Mouse (Mus musculus): Measurements from ENCODE around the gene H2al1i. TPM values are rescaled to one million over a fixed set of nuclear protein-coding genes. Genes with fewer than 3 reads are reported as not detected.
A peak's percentile ranks its signal among the peaks of the same experiment; 100 is the strongest.
"Not testable (repeated sequence)": the region's sequence is repeated elsewhere in the genome, so short reads cannot be mapped to it uniquely, and the experiment has no call there.

Gene H2al1i
- polyA plus RNA-seq, 1 experiment from 2014 or later = not detected

DNA sequence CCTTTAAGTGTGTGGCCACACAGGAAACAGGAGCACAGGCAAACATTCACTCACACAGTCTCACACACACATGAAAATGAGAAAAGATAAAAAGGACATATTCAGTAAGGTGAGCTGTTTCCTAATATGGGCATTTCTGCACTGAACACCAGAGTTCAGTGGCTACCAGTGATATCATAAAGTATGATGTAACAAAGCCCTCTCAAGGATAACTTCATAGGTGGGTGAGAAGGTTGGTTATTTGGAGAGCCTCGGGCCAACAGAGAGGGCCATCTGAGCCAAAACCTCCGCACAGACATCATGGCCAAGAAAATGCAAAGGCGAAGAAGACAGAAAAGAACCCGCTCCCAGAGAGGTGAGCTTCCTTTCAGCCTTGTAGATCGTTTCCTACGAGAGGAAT, 3.3 kb upstream of the H2al1i start, which contains the start of gene H2al1h:
Gene H2al1h (plus strand): TSS at position 301 of the 400 bp plus-strand sequence.
- not testable (repeated sequence) for H3K36me3 ChIP-seq

GRCm38 (mm10) chrX:11327522-11327921, 3.1 kb downstream of the H2al1i start, which contains the start of gene H2al1j:
H2al1j (plus strand) TSS chrX:11327822.
- not testable (repeated sequence) for H3K4me3 ChIP-seq (replicated peaks); H3K27me3 ChIP-seq; H3K4me1 ChIP-seq (replicated peaks); H3K36me3 ChIP-seq; ATAC-seq; H3K9ac ChIP-seq (replicated peaks); H3K27ac ChIP-seq; H3K9me3 ChIP-seq; H3K4me2 ChIP-seq (replicated peaks)
- 86% methylated on average over 2 of the region's 2 CpGs for WGBS

More for the DNA sequence above, 3.3 kb upstream of the H2al1i start, which contains the start of gene H2al1h:
- not testable (repeated sequence) for ATAC-seq; H3K27ac ChIP-seq; H3K4me1 ChIP-seq (replicated peaks); H3K4me2 ChIP-seq (replicated peaks); H3K9me3 ChIP-seq; H3K4me3 ChIP-seq (replicated peaks); H3K27me3 ChIP-seq; H3K9ac ChIP-seq (replicated peaks)
- no CpG with 5 or more reads among the region's 6 CpGs for WGBS

GRCm38 (mm10) chrX:11345762-11346161, 21.3 kb downstream of the H2al1i start:
- H3K27me3 ChIP-seq = 0 out of 2 replicates have a peak, but pooled peaks cover 3% of the 10 kb centered on the region
- no peak overlapping the region for H3K27ac ChIP-seq
- no peaks in the 10 kb centered on the region for H3K9me3 ChIP-seq
- H3K4me2 ChIP-seq (replicated peaks) = no peak overlapping the region
- ATAC-seq = no peak
- H3K4me1 ChIP-seq (replicated peaks) = no peaks in the 10 kb centered on the region
- WGBS = 65% methylated on average over 9 of the region's 9 CpGs
- no peak overlapping the region for H3K4me3 ChIP-seq (replicated peaks)
- H3K36me3 ChIP-seq = no peaks in the 10 kb centered on the region
- no peak overlapping the region for H3K9ac ChIP-seq (replicated peaks)

DNA sequence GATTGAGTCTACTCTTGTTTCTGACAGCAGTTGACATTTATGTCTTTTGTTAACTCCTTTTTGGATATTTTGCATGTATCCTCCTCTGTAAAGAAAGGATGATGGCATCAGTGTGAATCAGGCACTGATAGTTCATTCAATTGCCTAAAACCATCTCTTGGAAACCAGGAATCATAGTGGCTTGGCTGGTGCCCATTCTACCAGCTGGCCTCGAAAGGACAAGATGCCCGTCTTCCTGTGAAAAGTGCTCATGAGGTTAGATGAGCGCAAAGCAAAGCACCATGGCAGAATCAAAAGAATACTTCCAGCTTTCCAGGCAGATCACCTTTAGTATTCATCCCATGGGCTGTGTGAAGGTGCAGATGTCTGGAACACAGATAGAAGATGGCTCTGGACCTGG, 22.3 kb downstream of the H2al1i start:
- WGBS = 90% methylated on average over 3 of the region's 3 CpGs
- Histone ChIP-seq H3K27ac (no peak overlapping the region), H3K9me3 (no peaks in the 10 kb centered on the region), H3K4me1 (replicated peaks) (no peaks in the 10 kb centered on the region), H3K9ac (replicated peaks) (no peak overlapping the region), H3K36me3 (no peaks in the 10 kb centered on the region), H3K4me3 (replicated peaks) (no peak overlapping the region), H3K4me2 (replicated peaks) (no peak overlapping the region), H3K27me3 (no peaks in the 10 kb centered on the region)
- ATAC-seq = no peak

DNA sequence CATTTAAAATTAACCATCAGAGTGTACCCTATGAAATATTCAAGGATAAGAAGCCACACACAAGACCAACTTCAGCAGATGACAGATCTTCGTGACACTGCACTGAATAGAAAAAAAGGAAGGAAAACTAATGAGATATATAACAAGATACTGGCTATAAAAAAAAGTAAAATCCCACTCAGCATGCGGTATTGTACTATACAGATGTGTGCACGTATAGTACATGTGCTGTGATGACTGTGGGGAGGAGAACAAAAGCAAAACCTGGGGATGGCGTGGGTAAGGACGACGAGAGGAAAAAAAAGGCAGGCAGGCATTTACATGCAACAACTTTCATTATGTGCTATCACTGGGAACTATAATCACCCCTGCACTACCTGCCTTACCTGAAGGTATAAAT, 36.4 kb downstream of the H2al1i start:
- Histone ChIP-seq H3K9me3 (no peaks in the 10 kb centered on the region), H3K27ac (no peak overlapping the region), H3K4me3 (replicated peaks) (no peak overlapping the region), H3K9ac (replicated peaks) (no peak overlapping the region), H3K36me3 (no peaks in the 10 kb centered on the region), H3K4me2 (replicated peaks) (no peak overlapping the region), H3K4me1 (replicated peaks) (0 out of 2 replicates have a peak, but pooled peaks cover 5% of the 10 kb centered on the region), H3K27me3 (peaks cover 10% of the 10 kb centered on the region; the same call in 1 of the 2 replicates)
- ATAC-seq = no peak
- WGBS = 81% methylated on average over 6 of the region's 6 CpGs

- no peaks in the 10 kb centered on the region for H3K9me3 ChIP-seq
- 96% methylated on average over 2 of the region's 2 CpGs for whole genome bisulfite sequencing
- no peak for ATAC-seq
These were observed 36.8 kb downstream of the H2al1i start for GRCm38 (mm10) chrX:11361261-11361660.

DNA sequence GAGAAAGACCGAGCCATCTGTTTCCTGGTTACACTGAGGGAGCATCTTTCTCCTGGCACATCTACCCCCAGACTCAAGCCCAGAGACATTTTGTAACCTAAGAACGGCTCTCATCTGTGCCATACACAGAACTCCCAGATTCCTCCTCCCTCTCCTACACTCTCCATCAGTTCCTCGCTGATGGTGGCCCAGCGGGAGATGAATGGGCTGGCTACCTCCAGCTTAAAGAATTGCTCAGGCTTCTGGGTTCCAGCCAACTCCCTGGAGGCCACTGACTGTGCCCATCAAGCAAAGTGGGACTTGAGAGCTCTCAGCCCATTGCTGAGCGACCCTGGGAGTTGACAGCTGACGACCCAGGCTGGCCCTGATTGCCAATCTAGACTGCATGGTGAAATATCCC, 39.4 kb downstream of the H2al1i start:
- Histone ChIP-seq H3K9ac (replicated peaks) (no peak overlapping the region), H3K27me3 (peaks cover 6% of the 10 kb centered on the region; the same call in 1 of the 2 replicates), H3K4me1 (replicated peaks) (0 out of 2 replicates have a peak, but pooled peaks cover 5% of the 10 kb centered on the region), H3K4me3 (replicated peaks) (no peak overlapping the region), H3K27ac (no peak overlapping the region), H3K9me3 (no peaks in the 10 kb centered on the region), H3K4me2 (replicated peaks) (no peak overlapping the region), H3K36me3 (no peaks in the 10 kb centered on the region)
- ATAC-seq = peak; percentile 45; the same call in 1 of the 2 replicates
- WGBS = 53% methylated on average over 6 of the region's 6 CpGs

More at GRCm38 (mm10) chrX:11361261-11361660, 36.8 kb downstream of the H2al1i start:
- H3K27me3 ChIP-seq = peaks cover 6% of the 10 kb centered on the region; the same call in 1 of the 2 replicates
- H3K4me1 ChIP-seq (replicated peaks) = 0 out of 2 replicates have a peak, but pooled peaks cover 5% of the 10 kb centered on the region
- H3K36me3 ChIP-seq = no peaks in the 10 kb centered on the region
- H3K27ac ChIP-seq = no peak overlapping the region
- H3K9ac ChIP-seq (replicated peaks) = no peak overlapping the region
- H3K4me2 ChIP-seq (replicated peaks) = no peak overlapping the region
- no peak overlapping the region for H3K4me3 ChIP-seq (replicated peaks)

DNA sequence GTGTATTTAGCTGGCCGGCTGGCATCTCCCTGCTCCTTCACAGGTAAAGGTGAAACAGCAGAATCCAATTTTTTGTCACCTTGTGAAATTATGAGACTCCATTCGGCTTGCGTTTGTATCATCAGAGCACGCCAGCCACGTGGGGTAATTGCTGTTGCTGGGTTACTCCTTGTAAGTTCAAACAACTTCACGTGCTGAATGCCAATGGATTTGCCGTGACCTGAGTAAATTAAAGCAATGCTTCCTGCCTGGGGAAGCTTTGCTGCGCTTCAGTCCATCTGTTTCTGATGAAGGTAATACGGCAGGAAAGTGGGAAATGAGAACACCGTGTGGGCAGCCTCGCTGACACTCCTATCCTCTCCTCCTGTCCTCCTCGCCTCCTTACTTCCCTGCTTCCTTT, 40.7 kb downstream of the H2al1i start:
- no peak overlapping the region for H3K4me2 ChIP-seq (replicated peaks)
- no peak overlapping the region for H3K9ac ChIP-seq (replicated peaks)
- no peak for ATAC-seq
- H3K27ac ChIP-seq = no peak overlapping the region
- no peak overlapping the region for H3K4me3 ChIP-seq (replicated peaks)
- no peaks in the 10 kb centered on the region for H3K9me3 ChIP-seq
- no peaks in the 10 kb centered on the region for H3K36me3 ChIP-seq
- WGBS = 58% methylated on average over 12 of the region's 12 CpGs
- 0 out of 2 replicates have a peak, but pooled peaks cover 5% of the 10 kb centered on the region for H3K4me1 ChIP-seq (replicated peaks)
- H3K27me3 ChIP-seq = peaks cover 3% of the 10 kb centered on the region; the same call in 1 of the 2 replicates

Other genes starting within 250 kb of the H2al1i start
- gene H2al1a, start 25.4 kb upstream of the H2al1i start, polyA plus RNA-seq (2015; fragmentation: Nextera tagmentation; extraction: Ambion mirVana) = not detected in 2 replicates
- not detected in 2 replicates for gene H2al1b, start 22.2 kb upstream of the H2al1i start, polyA plus RNA-seq (2015; fragmentation: Nextera tagmentation; extraction: Ambion mirVana)
- gene H2al1c, start 19.0 kb upstream of the H2al1i start, polyA plus RNA-seq (2015; fragmentation: Nextera tagmentation; extraction: Ambion mirVana) = not detected in 2 replicates
- not detected in 2 replicates for gene H2al1d, start 15.8 kb upstream of the H2al1i start, polyA plus RNA-seq (2015; fragmentation: Nextera tagmentation; extraction: Ambion mirVana)
- not detected in 2 replicates for gene H2al1e, start 12.7 kb upstream of the H2al1i start, polyA plus RNA-seq (2015; fragmentation: Nextera tagmentation; extraction: Ambion mirVana)
- not detected in 2 replicates for gene H2al1f, start 9.5 kb upstream of the H2al1i start, polyA plus RNA-seq (2015; fragmentation: Nextera tagmentation; extraction: Ambion mirVana)
- not detected in 2 replicates for gene H2al1g, start 6.4 kb upstream of the H2al1i start, polyA plus RNA-seq (2015; fragmentation: Nextera tagmentation; extraction: Ambion mirVana)
- not detected in 2 replicates for gene H2al1h, start 3.2 kb upstream of the H2al1i start, polyA plus RNA-seq (2015; fragmentation: Nextera tagmentation; extraction: Ambion mirVana)
- not detected in 2 replicates for gene H2al1j, start 3.2 kb downstream of the H2al1i start, polyA plus RNA-seq (2015; fragmentation: Nextera tagmentation; extraction: Ambion mirVana)